Mouse (Mus musculus): ENCODE results near the gene Myo16. TPM values are rescaled to one million over a fixed set of nuclear protein-coding genes. Genes with fewer than 3 reads are reported as not detected.

The Myo16 gene
- not detected for polyA plus RNA-seq (2017; shearing (Covaris generic))

- ATAC-seq: no peak
These were observed at the start of gene Myo16 for GRCm38 (mm10) chr8:10153611-10154438. TSS of gene Myo16 (plus strand) at chr8:10153911.

GRCm38 (mm10) chr8:10108516-10109271 is 45.0 kb upstream of the Myo16 start:
- ATAC-seq: no peak

GRCm38 (mm10) chr8:10122749-10123148 is 31.0 kb upstream of the Myo16 start:
- no peak for ATAC-seq

GRCm38 (mm10) chr8:10123412-10123811 is 30.3 kb upstream of the Myo16 start:
- ATAC-seq: no peak

GRCm38 (mm10) chr8:10125684-10126083 is 28.0 kb upstream of the Myo16 start:
- ATAC-seq: no peak

GRCm38 (mm10) chr8:10130513-10131414 is 22.9 kb upstream of the Myo16 start:
- no peak for ATAC-seq

- ATAC-seq: no peak
These were observed 14.2 kb upstream of the Myo16 start for GRCm38 (mm10) chr8:10139536-10139935.

- ATAC-seq: no peak
These were observed 9.8 kb upstream of the Myo16 start for GRCm38 (mm10) chr8:10143961-10144360.

- ATAC-seq: no peak
These were observed 1.9 kb upstream of the Myo16 start for GRCm38 (mm10) chr8:10151692-10152247.

- ATAC-seq: no peak
These were observed 681 bp downstream of the Myo16 start for GRCm38 (mm10) chr8:10154439-10154745.

- ATAC-seq: no peak
These were observed 1.4 kb downstream of the Myo16 start for GRCm38 (mm10) chr8:10155075-10155474.

- no peak for ATAC-seq
These were observed 7.4 kb downstream of the Myo16 start for GRCm38 (mm10) chr8:10161106-10161505.

GRCm38 (mm10) chr8:10164959-10165358 is 11.2 kb downstream of the Myo16 start:
- no peak for ATAC-seq

- ATAC-seq: no peak
These were observed 14.6 kb downstream of the Myo16 start for GRCm38 (mm10) chr8:10168326-10168725.

- no peak for ATAC-seq
These were observed 16.2 kb downstream of the Myo16 start for GRCm38 (mm10) chr8:10169894-10170293.

- ATAC-seq: no peak
These were observed 17.6 kb downstream of the Myo16 start for GRCm38 (mm10) chr8:10171321-10171720.

- no peak for ATAC-seq
These were observed 18.6 kb downstream of the Myo16 start for GRCm38 (mm10) chr8:10172278-10172677.

GRCm38 (mm10) chr8:10173033-10173747 is 19.5 kb downstream of the Myo16 start:
- ATAC-seq: no peak

- no peak for ATAC-seq
These were observed 20.6 kb downstream of the Myo16 start for GRCm38 (mm10) chr8:10174201-10174840.

- no peak for ATAC-seq
These were observed 21.4 kb downstream of the Myo16 start for GRCm38 (mm10) chr8:10174841-10175680.
